In genomic region chr12:63805458-63805857, GRCm38 (mm10) we compare ENCODE assay signal across 29 mouse cellular contexts.
DNase-seq lines count a peak whose midpoint lies in the region; ATAC-seq and TF ChIP-seq lines count a peak whose summit lies in the region.
"Had no signal": no experiment of that assay in that cellular context is flagged by ENCODE, and none has a peak within 500 bp of the region (broad histone marks: within the 10 kb centered on the region; RNA-seq: fewer than 3 reads in every experiment).

No protein-coding gene starts in this region.

- no peak overlapping the region for H3K4me2 ChIP-seq in forebrain, embryonic 15.5 days (replicated peaks)
- H3K4me2 ChIP-seq in forebrain, embryonic 12.5 days, result no peak overlapping the region
- no peak overlapping the region for H3K4me2 ChIP-seq in forebrain, postnatal 0 days (ENCODE audit: low read depth)
- H3K4me2 ChIP-seq: embryonic facial prominence, embryonic 15.5 days; heart, embryonic 13.5 days; hindbrain, embryonic 14.5 days; midbrain, embryonic 13.5 days; neural tube, embryonic 13.5 days had no signal

- no peaks in the 10 kb centered on the region for H3K4me1 ChIP-seq in forebrain, embryonic 15.5 days
- no peaks in the 10 kb centered on the region for H3K4me1 ChIP-seq in forebrain, embryonic 12.5 days
- no peaks in the 10 kb centered on the region for H3K4me1 ChIP-seq in forebrain, postnatal 0 days (ENCODE audit: insufficient read depth)
- H3K4me1 ChIP-seq: embryonic facial prominence, embryonic 10.5 days; embryonic facial prominence, embryonic 15.5 days; heart, embryonic 13.5 days; midbrain, embryonic 13.5 days; neural tube, embryonic 13.5 days had no signal

- H3K27me3 ChIP-seq in forebrain, embryonic 15.5 days, result no peaks in the 10 kb centered on the region
- H3K27me3 ChIP-seq in forebrain, embryonic 12.5 days, result no peaks in the 10 kb centered on the region
- no peaks in the 10 kb centered on the region for H3K27me3 ChIP-seq in forebrain, postnatal 0 days (ENCODE audit: insufficient read depth, low read length)
- H3K27me3 ChIP-seq: embryonic facial prominence, embryonic 15.5 days; heart, embryonic 13.5 days; midbrain, embryonic 13.5 days; neural tube, embryonic 13.5 days had no signal

- peak; percentile 56 to 61 for DNase-seq in cerebellum, postnatal 10 days
- DNase-seq in right cerebral cortex, postnatal 14 days, result peak; percentile 3
- DNase-seq in right cerebral cortex, postnatal 25 days, result no peak
- peak; percentile 67 for DNase-seq in forebrain, postnatal 0 days
- DNase-seq: adrenal gland, postnatal 14 days; gastrocnemius, postnatal 36 days; heart, adult 18-20 months; heart, postnatal 10 days; kidney, adult 9 months; kidney, postnatal 10 days; layer of hippocampus, postnatal 36 days; liver; lung, adult 2 months; lung, postnatal 10 days; thymus, adult 2 months; thymus, postnatal 36 days had no signal

- H3K36me3 ChIP-seq in forebrain, embryonic 15.5 days, result no peaks in the 10 kb centered on the region
- no peaks in the 10 kb centered on the region for H3K36me3 ChIP-seq in forebrain, embryonic 12.5 days (replicated peaks)
- H3K36me3 ChIP-seq in forebrain, postnatal 0 days (ENCODE audit: insufficient read depth), result no peaks in the 10 kb centered on the region
- H3K36me3 ChIP-seq: embryonic facial prominence, embryonic 10.5 days; embryonic facial prominence, embryonic 15.5 days; heart, embryonic 13.5 days; midbrain, embryonic 13.5 days; neural tube, embryonic 13.5 days had no signal

- H3K4me3 ChIP-seq in forebrain, embryonic 15.5 days, result no peak overlapping the region
- no peak overlapping the region for H3K4me3 ChIP-seq in forebrain, embryonic 12.5 days (replicated peaks)
- H3K4me3 ChIP-seq in forebrain, postnatal 0 days (ENCODE audit: low read depth, low read length), result no peak overlapping the region
- H3K4me3 ChIP-seq: embryonic facial prominence, embryonic 10.5 days; embryonic facial prominence, embryonic 15.5 days; heart, embryonic 13.5 days; midbrain, embryonic 13.5 days; neural tube, embryonic 13.5 days had no signal

- no peak overlapping the region for H3K27ac ChIP-seq in forebrain, embryonic 15.5 days (replicated peaks)
- H3K27ac ChIP-seq in forebrain, embryonic 12.5 days, result no peak overlapping the region
- no peak overlapping the region for H3K27ac ChIP-seq in forebrain, postnatal 0 days (ENCODE audit: low read depth, low read length)
- H3K27ac ChIP-seq: embryonic facial prominence, embryonic 10.5 days; embryonic facial prominence, embryonic 15.5 days; heart, embryonic 13.5 days; hindbrain, embryonic 14.5 days; liver, embryonic 14.5 days; macrophage; midbrain, embryonic 13.5 days; neural tube, embryonic 13.5 days had no signal

- no peak for TF ChIP-seq CTCF in forebrain, postnatal 0 days (IDR thresholded peaks at IDR 0.05; ENCODE audit: low read depth)

- 70% methylated on average over 3 of the region's 3 CpGs for WGBS in forebrain, embryonic 15.5 days
- WGBS in forebrain, embryonic 12.5 days, result 82% methylated on average over 3 of the region's 3 CpGs
- WGBS in forebrain, postnatal 0 days, result 67% methylated on average over 3 of the region's 3 CpGs

- H3K9ac ChIP-seq in forebrain, embryonic 15.5 days (replicated peaks), result no peak overlapping the region
- H3K9ac ChIP-seq in forebrain, embryonic 12.5 days, result no peak overlapping the region
- H3K9ac ChIP-seq in forebrain, postnatal 0 days, result no peak overlapping the region
- H3K9ac ChIP-seq: embryonic facial prominence, embryonic 15.5 days; heart, embryonic 13.5 days; hindbrain, embryonic 14.5 days; liver, embryonic 14.5 days; midbrain, embryonic 13.5 days; neural tube, embryonic 13.5 days had no signal

- ATAC-seq in cerebellum, adult (ENCODE audit: insufficient number of reproducible peaks, low FRiP score, low TSS enrichment), result no peak
- peak; percentile 51; the same call in 1 of the 2 replicates for ATAC-seq in forebrain, embryonic 15.5 days (replicated peaks)
- ATAC-seq in forebrain, embryonic 12.5 days (ENCODE audit: low FRiP score), result no peak
- peak; percentile 79 for ATAC-seq in forebrain, postnatal 0 days
- ATAC-seq: CD4-positive, CD25-positive, alpha-beta regulatory T cell, adult 4 months; intestine, postnatal 0 days; midbrain, embryonic 13.5 days had no signal

- H3K9me3 ChIP-seq in forebrain, embryonic 15.5 days, result no peaks in the 10 kb centered on the region
- H3K9me3 ChIP-seq in forebrain, embryonic 12.5 days, result no peaks in the 10 kb centered on the region
- no peaks in the 10 kb centered on the region for H3K9me3 ChIP-seq in forebrain, postnatal 0 days (ENCODE audit: low read length)
- H3K9me3 ChIP-seq: embryonic facial prominence, embryonic 10.5 days; embryonic facial prominence, embryonic 15.5 days; heart, embryonic 13.5 days; midbrain, embryonic 13.5 days; neural tube, embryonic 13.5 days had no signal

Comparison
In these comparisons a context has a peak if more than half of its experiments do, and no peak if none do; other contexts are left out.
1. ATAC-seq: peak in forebrain, embryonic 15.5 days (single experiment) and forebrain, postnatal 0 days (single experiment); none in cerebellum, adult (single experiment) and forebrain, embryonic 12.5 days (single experiment).